Mouse (Mus musculus) liver, adult 2 months (tissue): ENCODE measurements around the gene Gtf2f2. TPM values are rescaled to one million over a fixed set of nuclear protein-coding genes. Genes with fewer than 3 reads are reported as not detected.
A peak's percentile ranks its signal among the peaks of the same experiment; 100 is the strongest.

ENCODE experiments used
- DNase-seq: peaks from one replicate; pipeline ENCODE4 v3.0.0-alpha.2; 2011; ENCODE audit warnings: low read depth, low spot score; ENCODE audit errors: extremely low read depth
- H3K27ac ChIP-seq: fragments of 200-500 bp; replicated peaks from 2 replicates; pipeline ENCODE4 v1.5.1; 2012; ENCODE audit warnings: low read depth, mild to moderate bottlenecking, control low read depth, inconsistent platforms, low read length; ENCODE audit not compliant: insufficient read depth
- H3K27me3 ChIP-seq: fragments of 200-500 bp; 2 replicates; pipeline ENCODE4 v1.6.1; 2012; ENCODE audit warnings: mild to moderate bottlenecking, moderate library complexity, low read length, inconsistent platforms; ENCODE audit not compliant: control insufficient read depth, insufficient read depth
- H3K36me3 ChIP-seq: fragments of 200-500 bp; 2 replicates; pipeline ENCODE4 v1.6.1; 2012; ENCODE audit warnings: low read length, inconsistent platforms; ENCODE audit not compliant: control insufficient read depth, insufficient read depth
- H3K4me1 ChIP-seq: fragments of 200-500 bp; 2 replicates; pipeline ENCODE4 v1.6.1; 2011; ENCODE audit warnings: low read length; ENCODE audit not compliant: control insufficient read depth, insufficient read depth
- H3K4me3 ChIP-seq: fragments of 200-500 bp; 2 replicates; pipeline ENCODE4 v1.5.1; 2011; ENCODE audit warnings: low read depth, mild to moderate bottlenecking, control low read depth, low read length, moderate library complexity; ENCODE audit not compliant: insufficient read depth
- H3K79me2 ChIP-seq: fragments of 200-500 bp; 2 replicates; pipeline ENCODE4 v1.6.1; 2012; ENCODE audit warnings: inconsistent platforms, mild to moderate bottlenecking, low read length, moderate library complexity; ENCODE audit not compliant: control insufficient read depth, insufficient read depth
- H3K9ac ChIP-seq: fragments of 200-500 bp; 2 replicates; pipeline ENCODE4 v1.6.1; 2012; ENCODE audit warnings: low read depth, mild to moderate bottlenecking, control low read depth, inconsistent platforms, low read length
- CTCF ChIP-seq: fragments of 200-500 bp; IDR thresholded peaks from 2 replicates; pipeline ENCODE4 v1.5.1; 2011; ENCODE audit warnings: low read depth, low read length, control low read depth
- POLR2A ChIP-seq: fragments of 200-500 bp; IDR thresholded peaks from 2 replicates; pipeline ENCODE4 v1.6.1; 2011; ENCODE audit warnings: low read length, control low read depth; ENCODE audit not compliant: insufficient read depth; ENCODE audit errors: extremely low read depth
- WGBS: fragments of 180-500 bp; shearing (Covaris S2); methylation state at CpG from one replicate; pipeline ENCODE4 v1.1.7; 2018; 5-methylcytosine and 5-hydroxymethylcytosine counted together
- polyA plus RNA-seq: library from polyadenylated mRNA; depleted of rRNA; stranded (reverse); fragments of >200 nt; gene quantifications from 2 replicates; pipeline ENCODE4 v1.2.3, GENCODE M21; 2012
- total RNA-seq: library from RNA; depleted of rRNA; stranded (reverse); fragments of >200 nt; gene quantifications from 2 replicates; pipeline ENCODE4 v1.2.3, GENCODE M21; 2014

The Gtf2f2 gene
- total and polyA plus RNA-seq, 2 experiments = 1.5 to 9.7 TPM

DNA sequence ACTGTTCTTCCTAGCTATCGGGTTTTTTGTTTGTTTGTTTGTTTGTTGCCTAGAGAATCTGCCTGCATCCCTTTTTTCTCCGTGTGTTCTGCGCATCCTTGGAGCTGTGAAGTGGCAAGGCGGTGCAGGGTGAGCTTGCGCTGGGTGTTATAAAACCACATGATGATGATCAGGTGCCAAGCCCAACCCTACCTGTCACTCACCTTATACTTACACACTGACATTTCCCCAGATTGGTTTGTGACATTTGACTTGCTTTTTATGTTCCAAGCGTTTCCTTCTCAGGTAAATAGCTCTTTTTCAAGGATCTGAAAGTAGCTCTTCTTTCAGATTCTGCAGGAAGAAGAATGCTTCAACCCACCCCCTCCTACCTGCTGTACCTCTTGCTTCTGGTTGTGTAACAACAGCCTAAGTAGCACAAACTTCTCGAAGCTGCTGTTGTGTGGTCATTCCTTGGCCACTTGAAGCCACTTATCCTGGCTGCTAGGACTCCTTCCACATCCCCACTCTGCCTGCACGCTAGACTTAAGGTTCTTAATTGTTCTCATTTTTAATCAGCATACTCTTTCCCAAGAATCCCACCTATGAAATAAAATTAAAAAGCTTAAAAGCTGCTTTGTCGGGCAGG, 143.8 kb downstream of the Gtf2f2 start:
- H3K27me3 ChIP-seq = no peaks in the 10 kb centered on the region
- peaks cover 5% of the 10 kb centered on the region for H3K4me1 ChIP-seq
- H3K4me3 ChIP-seq = no peak overlapping the region
- no peak overlapping the region for H3K27ac ChIP-seq
- WGBS = 82% methylated on average over 9 of the region's 9 CpGs
- H3K79me2 ChIP-seq = no peaks in the 10 kb centered on the region
- H3K36me3 ChIP-seq = no peaks in the 10 kb centered on the region
- TF ChIP-seq POLR2A (no peak), CTCF (no peak)
- DNase-seq = no peak
- no peak overlapping the region for H3K9ac ChIP-seq

GRCm38 (mm10) chr14:75863549-75864409, 146.9 kb downstream of the Gtf2f2 start:
- DNase-seq = peak; percentile 46
- H3K36me3 ChIP-seq = no peaks in the 10 kb centered on the region
- peak overlapping the region; percentile 46; the same call in 1 of the 2 replicates for H3K27ac ChIP-seq
- no peaks in the 10 kb centered on the region for H3K4me1 ChIP-seq
- 45% methylated on average over 7 of the region's 7 CpGs for WGBS
- TF ChIP-seq CTCF = no peak
- no peak for TF ChIP-seq POLR2A
- H3K27me3 ChIP-seq = no peaks in the 10 kb centered on the region
- H3K79me2 ChIP-seq = no peaks in the 10 kb centered on the region
- H3K9ac ChIP-seq = no peak overlapping the region
- no peak overlapping the region for H3K4me3 ChIP-seq

DNA sequence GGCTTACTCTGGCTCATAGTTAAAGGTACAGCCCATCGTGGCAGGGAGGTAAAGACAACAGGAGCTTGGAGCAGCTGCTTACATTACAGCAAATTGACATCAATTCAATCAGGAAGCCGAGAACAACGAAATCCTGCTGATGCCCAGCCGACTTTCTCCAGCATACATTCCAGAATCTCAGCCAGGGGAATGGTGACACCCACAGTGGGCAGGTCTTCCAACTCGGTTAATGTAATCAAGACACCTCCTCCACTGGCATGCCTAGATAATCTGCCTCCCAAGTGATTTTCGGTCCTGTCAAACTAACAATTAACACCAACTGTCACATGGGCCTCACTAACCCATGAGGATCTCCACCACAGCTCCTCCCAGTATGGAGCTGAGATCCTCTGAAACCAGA, 148.0 kb downstream of the Gtf2f2 start:
- no peak for DNase-seq
- WGBS = 95% methylated on average over 6 of the region's 6 CpGs

DNA sequence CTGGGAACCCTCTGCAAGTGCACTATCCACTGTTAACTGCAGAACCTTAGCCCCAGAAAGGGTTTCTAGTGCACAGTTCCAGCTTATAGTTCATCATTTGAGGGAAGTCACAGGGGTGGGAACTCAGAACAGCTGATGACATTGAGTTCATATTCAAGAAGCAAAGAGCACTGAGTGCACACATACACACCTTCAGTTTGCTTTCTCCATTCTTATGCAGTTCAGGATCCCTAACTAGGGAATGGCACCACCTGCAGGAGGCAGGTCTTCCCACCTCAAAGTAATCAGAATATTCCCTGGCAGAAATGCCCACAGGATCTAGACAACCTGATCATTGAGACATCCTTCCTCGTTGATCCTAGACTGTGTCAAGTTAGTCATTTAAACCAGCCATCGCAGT, 151.0 kb downstream of the Gtf2f2 start:
- no peaks in the 10 kb centered on the region for H3K36me3 ChIP-seq
- no peaks in the 10 kb centered on the region for H3K79me2 ChIP-seq
- 82% methylated on average over 2 of the region's 2 CpGs for WGBS
- no peak overlapping the region for H3K27ac ChIP-seq
- DNase-seq = no peak
- H3K4me3 ChIP-seq = no peak overlapping the region
- H3K27me3 ChIP-seq = no peaks in the 10 kb centered on the region
- TF ChIP-seq CTCF = no peak
- H3K9ac ChIP-seq = no peak overlapping the region
- no peaks in the 10 kb centered on the region for H3K4me1 ChIP-seq

More for the DNA sequence above, 148.0 kb downstream of the Gtf2f2 start:
- Histone ChIP-seq H3K9ac (no peak overlapping the region), H3K36me3 (no peaks in the 10 kb centered on the region), H3K27ac (no peak overlapping the region), H3K4me1 (no peaks in the 10 kb centered on the region), H3K79me2 (no peaks in the 10 kb centered on the region), H3K27me3 (no peaks in the 10 kb centered on the region), H3K4me3 (no peak overlapping the region)
- no peak for TF ChIP-seq CTCF
- no peak for TF ChIP-seq POLR2A

- Histone ChIP-seq H3K9ac (no peak overlapping the region), H3K36me3 (no peaks in the 10 kb centered on the region), H3K4me3 (no peak overlapping the region), H3K4me1 (no peaks in the 10 kb centered on the region), H3K79me2 (no peaks in the 10 kb centered on the region), H3K27me3 (no peaks in the 10 kb centered on the region), H3K27ac (no peak overlapping the region)
- 67% methylated on average over 2 of the region's 2 CpGs for WGBS
- DNase-seq = no peak
- TF ChIP-seq CTCF (no peak), POLR2A (no peak)
Observed at GRCm38 (mm10) chr14:75858181-75858580, 152.5 kb downstream of the Gtf2f2 start.
